Mouse (Mus musculus) cerebellum, adult 2 months (tissue): ENCODE measurements at regions not wholly inside any gene's neighbourhood (a gene's known extent, or its start where the extent isn't known, plus 50 kb on each side); places are given as distances from the start of the nearest gene placed in this dataset.

Experiments used
- CTCF ChIP-seq: fragments of 200-500 bp; IDR thresholded peaks from 2 replicates; pipeline ENCODE4 v1.5.1; 2011; ENCODE audit warnings: low read depth, mild to moderate bottlenecking, control low read depth, low read length, moderate library complexity, borderline replicate concordance; ENCODE audit not compliant: insufficient read depth
- POLR2A ChIP-seq: fragments of 200-500 bp; IDR thresholded peaks from 2 replicates; pipeline ENCODE4 v1.6.1; 2011; ENCODE audit warnings: low read length, control low read depth, borderline replicate concordance; ENCODE audit not compliant: insufficient read depth

DNA sequence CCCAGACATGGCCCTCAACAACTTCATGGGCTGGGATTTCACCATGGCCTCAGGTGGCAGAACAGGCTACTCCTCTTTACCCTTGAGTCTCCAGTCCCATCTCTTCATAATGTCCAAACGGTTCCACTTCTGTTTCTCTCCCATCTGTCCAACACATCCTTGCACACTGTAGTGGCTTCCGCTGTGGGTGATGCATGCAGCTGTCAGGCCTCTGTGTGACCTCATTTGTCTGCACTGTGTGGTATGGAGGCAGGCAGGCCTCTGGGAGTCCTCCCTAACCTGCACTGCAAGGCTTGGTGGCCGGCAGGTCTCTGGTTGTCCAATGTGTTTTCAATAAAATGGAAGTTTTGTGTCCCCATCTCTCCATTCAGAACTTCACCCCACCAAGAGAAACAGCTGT lies 54.9 kb upstream of the Nek6 start:
- TF ChIP-seq POLR2A, result no peak
- no peak for TF ChIP-seq CTCF
